In genomic region chr1:90975960-90976359, GRCm38 (mm10) we compare ENCODE assay signal across 26 mouse cellular contexts. TPM values are rescaled to one million over a fixed set of nuclear protein-coding genes. Genes with fewer than 3 reads are reported as not detected.
DNase-seq lines count a peak whose midpoint lies in the region; ATAC-seq lines count a peak whose summit lies in the region.
"Had no signal": no experiment of that assay in that cellular context is flagged by ENCODE, and none has a peak within 500 bp of the region (broad histone marks: within the 10 kb centered on the region; RNA-seq: fewer than 3 reads in every experiment).

No protein-coding gene starts in this region.

- peak; percentile 15 for DNase-seq in midbrain, embryonic 10.5 days (ENCODE audit: low spot score)
- no peak for DNase-seq in liver, embryonic 11.5 days (ENCODE audit: low spot score)
- DNase-seq in heart, adult 8-10 months (ENCODE audit: low spot score) = no peak
- DNase-seq: cerebellum, adult 8-10 months; kidney, adult 8-10 months; kidney, postnatal 36 days; layer of hippocampus, adult 9-11 months; liver, embryonic 13.5 days; lung, embryonic 14.5 days; lung, postnatal 36 days had no signal

- peak overlapping the region; percentile 10; the same call in 1 of the 2 replicates for H3K27ac ChIP-seq in forebrain, embryonic 16.5 days (ENCODE audit: low read length)
- no peak overlapping the region for H3K27ac ChIP-seq in forebrain, embryonic 15.5 days (replicated peaks)
- H3K27ac ChIP-seq in midbrain, embryonic 10.5 days (replicated peaks) = peak overlapping the region; percentile 82; the same call in 1 of the 2 replicates
- no peak overlapping the region for H3K27ac ChIP-seq in midbrain, embryonic 16.5 days (ENCODE audit: low read length)
- H3K27ac ChIP-seq in macrophage = peak overlapping the region; percentile 89
- no peak overlapping the region for H3K27ac ChIP-seq in liver, embryonic 11.5 days (ENCODE audit: low read depth, low read length)
- H3K27ac ChIP-seq: limb, embryonic 12.5 days; liver, embryonic 13.5 days; stomach, postnatal 0 days had no signal

- 67% methylated on average over 4 of the region's 4 CpGs for WGBS in forebrain, embryonic 16.5 days
- 74% methylated on average over 4 of the region's 4 CpGs for WGBS in forebrain, embryonic 15.5 days
- WGBS in midbrain, embryonic 10.5 days = 79% methylated on average over 4 of the region's 4 CpGs
- WGBS in midbrain, embryonic 16.5 days = 41% methylated on average over 4 of the region's 4 CpGs
- 94% methylated on average over 4 of the region's 4 CpGs for WGBS in macrophage (ENCODE audit: missing documents)
- 80% methylated on average over 4 of the region's 4 CpGs for WGBS in liver, embryonic 11.5 days

- no peak overlapping the region for H3K9ac ChIP-seq in forebrain, embryonic 16.5 days (replicated peaks; ENCODE audit: low read depth, low read length)
- H3K9ac ChIP-seq in forebrain, embryonic 15.5 days (replicated peaks) = no peak overlapping the region
- no peak overlapping the region for H3K9ac ChIP-seq in midbrain, embryonic 16.5 days (ENCODE audit: low read depth, low read length)
- no peak overlapping the region for H3K9ac ChIP-seq in liver, embryonic 11.5 days (ENCODE audit: low read depth, low read length)
- H3K9ac ChIP-seq: heart, embryonic 13.5 days; limb, embryonic 12.5 days; liver, embryonic 13.5 days; lung, embryonic 14.5 days had no signal

- no peak for ATAC-seq in forebrain, embryonic 16.5 days
- no peak for ATAC-seq in forebrain, embryonic 15.5 days (replicated peaks)
- ATAC-seq in midbrain, embryonic 16.5 days = no peak; the same call in 1 of the 2 replicates
- no peak for ATAC-seq in liver, embryonic 11.5 days (replicated peaks; ENCODE audit: low FRiP score)

- H3K79me2 ChIP-seq in macrophage (ENCODE audit: inconsistent target) = no peaks in the 10 kb centered on the region

- no peaks in the 10 kb centered on the region for H3K36me3 ChIP-seq in forebrain, embryonic 16.5 days (ENCODE audit: control insufficient read depth, insufficient read depth)
- no peaks in the 10 kb centered on the region for H3K36me3 ChIP-seq in forebrain, embryonic 15.5 days
- H3K36me3 ChIP-seq in midbrain, embryonic 10.5 days = no peaks in the 10 kb centered on the region
- H3K36me3 ChIP-seq in midbrain, embryonic 16.5 days (ENCODE audit: control insufficient read depth, insufficient read depth, low read length) = no peaks in the 10 kb centered on the region
- no peaks in the 10 kb centered on the region for H3K36me3 ChIP-seq in macrophage (ENCODE audit: inconsistent target)
- H3K36me3 ChIP-seq in liver, embryonic 11.5 days (ENCODE audit: control insufficient read depth, insufficient read depth, low read length) = no peaks in the 10 kb centered on the region
- H3K36me3 ChIP-seq: heart, embryonic 13.5 days; limb, embryonic 12.5 days; liver, embryonic 13.5 days had no signal

- peaks cover 30% of the 10 kb centered on the region for H3K4me1 ChIP-seq in forebrain, embryonic 16.5 days (replicated peaks; ENCODE audit: control insufficient read depth, insufficient read depth, low read length)
- peaks cover 35% of the 10 kb centered on the region for H3K4me1 ChIP-seq in forebrain, embryonic 15.5 days
- peaks cover 49% of the 10 kb centered on the region for H3K4me1 ChIP-seq in midbrain, embryonic 10.5 days
- peaks cover 24% of the 10 kb centered on the region for H3K4me1 ChIP-seq in midbrain, embryonic 16.5 days (ENCODE audit: control insufficient read depth, insufficient read depth, low read length)
- H3K4me1 ChIP-seq in liver, embryonic 11.5 days (replicated peaks; ENCODE audit: control insufficient read depth, insufficient read depth, low read length) = peaks cover 8% of the 10 kb centered on the region

- no peaks in the 10 kb centered on the region for H3K27me3 ChIP-seq in forebrain, embryonic 16.5 days (replicated peaks; ENCODE audit: control insufficient read depth, insufficient read depth, low read length)
- 0 out of 2 replicates have a peak, but pooled peaks cover 4% of the 10 kb centered on the region for H3K27me3 ChIP-seq in forebrain, embryonic 15.5 days
- H3K27me3 ChIP-seq in midbrain, embryonic 10.5 days (ENCODE audit: low read depth, poor library complexity, severe bottlenecking) = peaks cover 18% of the 10 kb centered on the region
- no peaks in the 10 kb centered on the region for H3K27me3 ChIP-seq in midbrain, embryonic 16.5 days (ENCODE audit: control insufficient read depth, insufficient read depth, low read depth, low read length)
- H3K27me3 ChIP-seq in liver, embryonic 11.5 days (replicated peaks; ENCODE audit: control insufficient read depth, insufficient read depth, low read length) = no peaks in the 10 kb centered on the region
- H3K27me3 ChIP-seq: liver, embryonic 13.5 days had no signal

- H3K9me3 ChIP-seq in forebrain, embryonic 16.5 days (ENCODE audit: control insufficient read depth, low read length) = no peaks in the 10 kb centered on the region
- H3K9me3 ChIP-seq in forebrain, embryonic 15.5 days = no peaks in the 10 kb centered on the region
- H3K9me3 ChIP-seq in midbrain, embryonic 10.5 days (replicated peaks) = no peaks in the 10 kb centered on the region
- no peaks in the 10 kb centered on the region for H3K9me3 ChIP-seq in midbrain, embryonic 16.5 days (replicated peaks; ENCODE audit: control insufficient read depth, low read length, poor library complexity, severe bottlenecking)
- H3K9me3 ChIP-seq in liver, embryonic 11.5 days (ENCODE audit: control insufficient read depth, low read length) = no peaks in the 10 kb centered on the region
- H3K9me3 ChIP-seq: heart, embryonic 13.5 days; limb, embryonic 12.5 days; liver, embryonic 13.5 days had no signal

- H3K4me3 ChIP-seq in forebrain, embryonic 16.5 days (replicated peaks; ENCODE audit: low read length) = no peak overlapping the region
- no peak overlapping the region for H3K4me3 ChIP-seq in forebrain, embryonic 15.5 days
- no peak overlapping the region for H3K4me3 ChIP-seq in midbrain, embryonic 10.5 days
- no peak overlapping the region for H3K4me3 ChIP-seq in midbrain, embryonic 16.5 days (ENCODE audit: low read depth, low read length)
- no peak overlapping the region for H3K4me3 ChIP-seq in macrophage (ENCODE audit: inconsistent target)
- H3K4me3 ChIP-seq in liver, embryonic 11.5 days (ENCODE audit: low read depth, low read length) = no peak overlapping the region
- H3K4me3 ChIP-seq: heart, embryonic 13.5 days; limb, embryonic 12.5 days; liver, embryonic 13.5 days had no signal

- H3K4me2 ChIP-seq in forebrain, embryonic 16.5 days (ENCODE audit: low read length) = no peak overlapping the region
- H3K4me2 ChIP-seq in forebrain, embryonic 15.5 days (replicated peaks) = no peak overlapping the region
- H3K4me2 ChIP-seq in midbrain, embryonic 16.5 days (ENCODE audit: low read length) = no peak overlapping the region
- no peak overlapping the region for H3K4me2 ChIP-seq in liver, embryonic 11.5 days
- H3K4me2 ChIP-seq: limb, embryonic 12.5 days; liver, embryonic 13.5 days; lung, embryonic 14.5 days had no signal

RNA-seq across cellular contexts. Expression of gene Rab17, which starts 6.5 kb away (rescaled TPM):
- 0.27 and 0.43 TPM in 2 replicates for polyA plus RNA-seq in forebrain, embryonic 16.5 days (2015; fragmentation: Nextera tagmentation; extraction: Ambion mirVana)
- polyA plus RNA-seq in forebrain, embryonic 15.5 days (2015; fragmentation: Nextera tagmentation; extraction: Ambion mirVana) = 0.18 and 0.20 TPM in 2 replicates
- not detected in 2 replicates for polyA plus RNA-seq in midbrain, embryonic 10.5 days (2016; fragmentation: Nextera tagmentation; extraction: Ambion mirVana)
- polyA plus RNA-seq in midbrain, embryonic 16.5 days (2015; fragmentation: Nextera tagmentation; extraction: Ambion mirVana) = 0.17 and 0.19 TPM in 2 replicates
- total RNA-seq in macrophage (2018; cell fraction: chromatin; rRNA removed) = not detected
- total RNA-seq in macrophage (2018; cell fraction: cytosol; rRNA removed) = under 1 TPM in 5 of 26 experiments, not detected in 21; 0.05 to 0.18 (median 0.17) TPM
- total RNA-seq in macrophage (2018; cell fraction: nucleus; rRNA removed) = under 1 TPM in 1 of 26 experiments, not detected in 25; 0.89 TPM
- not detected in 3 replicates for polyA plus RNA-seq in macrophage (2018)
- polyA plus RNA-seq in liver, embryonic 11.5 days (2014; fragmentation: Nextera tagmentation; extraction: Ambion mirVana) = 3.6 and 5.0 TPM in 2 replicates
- total RNA-seq in heart, adult 8-10 months (2022) = 1 to 10 TPM; 2.0 to 4.4 (median 3.3) TPM
- total RNA-seq: adrenal gland, adult 18-20 months had no signal

RNA-seq across cellular contexts. Expression of gene Lrrfip1, which starts 22.6 kb away (rescaled TPM):
- 45.3 and 48.5 TPM in 2 replicates for polyA plus RNA-seq in forebrain, embryonic 16.5 days (2015; fragmentation: Nextera tagmentation; extraction: Ambion mirVana)
- polyA plus RNA-seq in forebrain, embryonic 15.5 days (2015; fragmentation: Nextera tagmentation; extraction: Ambion mirVana) = 37.5 and 38.3 TPM in 2 replicates
- polyA plus RNA-seq in midbrain, embryonic 10.5 days (2016; fragmentation: Nextera tagmentation; extraction: Ambion mirVana) = 19.8 and 22.2 TPM in 2 replicates
- 42.7 and 44.4 TPM in 2 replicates for polyA plus RNA-seq in midbrain, embryonic 16.5 days (2015; fragmentation: Nextera tagmentation; extraction: Ambion mirVana)
- total RNA-seq in macrophage (2018; cell fraction: chromatin; rRNA removed) = 1,000 to 10,000 TPM in 1 of 26 experiments, 100 to 1,000 TPM in 24, 10 to 100 TPM in 1; 83.2 to 1,087 (median 200) TPM
- 100 to 1,000 TPM in 5 of 26 experiments, 10 to 100 TPM in 21; 53.9 to 309 (median 75.0) TPM for total RNA-seq in macrophage (2018; cell fraction: cytosol; rRNA removed)
- total RNA-seq in macrophage (2018; cell fraction: nucleus; rRNA removed) = 100 to 1,000 TPM in 19 of 26 experiments, 10 to 100 TPM in 7; 79.7 to 456 (median 123) TPM
- polyA plus RNA-seq in macrophage (2018) = 58.8 to 94.9 TPM (median 88.9 TPM) in 3 replicates
- polyA plus RNA-seq in liver, embryonic 11.5 days (2014; fragmentation: Nextera tagmentation; extraction: Ambion mirVana) = 26.5 and 29.1 TPM in 2 replicates
- total RNA-seq in heart, adult 8-10 months (2022) = 10 to 100 TPM; 55.4 to 72.1 (median 61.1) TPM

RNA-seq across cellular contexts. Expression of gene Prlh, which starts 23.1 kb away (rescaled TPM):
- polyA plus RNA-seq in forebrain, embryonic 16.5 days (2015; fragmentation: Nextera tagmentation; extraction: Ambion mirVana) = not detected in 2 replicates
- polyA plus RNA-seq in forebrain, embryonic 15.5 days (2015; fragmentation: Nextera tagmentation; extraction: Ambion mirVana) = not detected in 2 replicates
- not detected in 2 replicates for polyA plus RNA-seq in midbrain, embryonic 10.5 days (2016; fragmentation: Nextera tagmentation; extraction: Ambion mirVana)
- not detected in 2 replicates for polyA plus RNA-seq in midbrain, embryonic 16.5 days (2015; fragmentation: Nextera tagmentation; extraction: Ambion mirVana)
- total RNA-seq in macrophage (2018; cell fraction: chromatin; rRNA removed) = not detected
- not detected for total RNA-seq in macrophage (2018; cell fraction: cytosol; rRNA removed)
- total RNA-seq in macrophage (2018; cell fraction: nucleus; rRNA removed) = not detected
- not detected in 3 replicates for polyA plus RNA-seq in macrophage (2018)
- not detected in 2 replicates for polyA plus RNA-seq in liver, embryonic 11.5 days (2014; fragmentation: Nextera tagmentation; extraction: Ambion mirVana)
- total RNA-seq in heart, adult 8-10 months (2022) = not detected
- total RNA-seq: adrenal gland, adult 18-20 months; adrenal gland, postnatal 4 days; common myeloid progenitor, adult 5-6 weeks; heart, postnatal 36 days had no signal
- polyA plus RNA-seq: C2C12; embryonic facial prominence, embryonic 14.5 days; gonadal fat pad, adult 2 months; heart, embryonic 13.5 days; intestine, embryonic 14.5 days; limb, embryonic 12.5 days; lung, embryonic 14.5 days; stomach, postnatal 0 days; thymus, postnatal 0 days had no signal

Comparison
In these comparisons a context has a peak if more than half of its experiments do, and no peak if none do; other contexts are left out.
1. H3K27ac ChIP-seq: peak in forebrain, embryonic 16.5 days (single experiment), midbrain, embryonic 10.5 days (single experiment) and macrophage (single experiment); none in forebrain, embryonic 15.5 days (single experiment), midbrain, embryonic 16.5 days (single experiment) and liver, embryonic 11.5 days (single experiment).